Mouse (Mus musculus) embryonic facial prominence, embryonic 12.5 days (tissue): ENCODE results near the gene Slc25a25. TPM values are rescaled to one million over a fixed set of nuclear protein-coding genes. Genes with fewer than 3 reads are reported as not detected.
A peak's percentile ranks its signal among the peaks of the same experiment; 100 is the strongest.

ENCODE experiments used
- ATAC-seq: fragments of 200-750 bp; cut with Nextera tagmentation; 2 replicates; pipeline ENCODE4 v1.8.0; 2017; ENCODE audit not compliant: insufficient number of reproducible peaks, insufficient read depth, low FRiP score, low TSS enrichment
- H3K27ac ChIP-seq: fragments of 300-500 bp; sonication (generic); 2 replicates; pipeline ENCODE4 v1.5.1; 2016; ENCODE audit warnings: mild to moderate bottlenecking
- H3K27me3 ChIP-seq: fragments of 300-500 bp; sonication (generic); 2 replicates; pipeline ENCODE4 v1.6.1; 2016; ENCODE audit warnings: mild to moderate bottlenecking, moderate library complexity
- H3K36me3 ChIP-seq: fragments of 300-500 bp; sonication (generic); 2 replicates; pipeline ENCODE4 v1.6.1; 2016; ENCODE audit warnings: mild to moderate bottlenecking
- H3K4me1 ChIP-seq: fragments of 300-500 bp; sonication (generic); 2 replicates; pipeline ENCODE4 v1.6.1; 2016
- H3K4me2 ChIP-seq: fragments of 300-500 bp; sonication (generic); replicated peaks from 2 replicates; pipeline ENCODE4 v1.6.1; 2016; ENCODE audit warnings: mild to moderate bottlenecking, moderate library complexity
- H3K4me3 ChIP-seq: fragments of 300-500 bp; sonication (generic); 2 replicates; pipeline ENCODE4 v1.5.1; 2016; ENCODE audit warnings: mild to moderate bottlenecking
- H3K9ac ChIP-seq: fragments of 300-500 bp; sonication (generic); 2 replicates; pipeline ENCODE4 v1.6.1; 2016; ENCODE audit warnings: mild to moderate bottlenecking, moderate library complexity
- H3K9me3 ChIP-seq: fragments of 300-500 bp; sonication (generic); 2 replicates; pipeline ENCODE4 v1.6.1; 2016; ENCODE audit warnings: mild to moderate bottlenecking, moderate library complexity
- WGBS: fragments of 180-500 bp; shearing (Covaris S2); methylation state at CpG from one replicate; pipeline ENCODE4 v1.1.7; 2016; 5-methylcytosine and 5-hydroxymethylcytosine counted together
- polyA plus RNA-seq: library from polyadenylated mRNA; unstranded; fragments of >200 nt; fragmentation: Nextera tagmentation; extraction: Ambion mirVana; gene quantifications from 2 replicates; pipeline ENCODE4 v1.2.1, GENCODE M21; 2016

Gene Slc25a25
- polyA plus RNA-seq, 1 experiment from 2014 or later: 30.2 TPM

GRCm38 (mm10) chr2:32440164-32440563 lies 11.1 kb downstream of the Slc25a25 start:
- H3K9me3 ChIP-seq: no peaks in the 10 kb centered on the region
- no peak overlapping the region for H3K4me3 ChIP-seq
- peak overlapping the region; percentile 42; the same call in 1 of the 2 replicates for H3K27ac ChIP-seq
- no peaks in the 10 kb centered on the region for H3K27me3 ChIP-seq
- H3K9ac ChIP-seq: no peak overlapping the region
- ATAC-seq: no peak
- no peak overlapping the region for H3K4me2 ChIP-seq
- no peaks in the 10 kb centered on the region for H3K36me3 ChIP-seq
- peaks cover 21% of the 10 kb centered on the region; the same call in 1 of the 2 replicates for H3K4me1 ChIP-seq
- WGBS: 68% methylated on average over 2 of the region's 2 CpGs

DNA sequence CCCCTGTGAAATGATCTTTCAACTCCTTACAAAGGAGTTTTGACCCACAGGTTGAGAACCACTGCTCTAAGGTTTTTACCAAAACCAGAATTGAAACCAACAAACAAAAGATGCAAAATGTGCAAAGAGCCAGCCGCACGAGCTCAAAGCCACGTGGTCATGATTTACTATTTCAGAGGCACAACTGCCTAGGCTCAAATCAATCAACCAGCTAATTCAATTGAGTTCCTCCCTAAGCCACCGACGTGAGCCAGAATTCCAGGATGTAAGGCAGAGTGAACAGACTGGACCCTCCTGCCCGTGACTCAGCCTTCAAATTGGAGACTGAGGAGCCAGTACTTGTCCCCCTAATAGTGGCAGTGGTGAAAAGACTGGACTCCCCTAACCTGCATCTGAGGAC lies 12.1 kb downstream of the Slc25a25 start:
- no peak overlapping the region for H3K4me3 ChIP-seq
- WGBS: 40% methylated on average over 6 of the region's 6 CpGs
- peaks cover 21% of the 10 kb centered on the region; the same call in 1 of the 2 replicates for H3K4me1 ChIP-seq
- H3K27me3 ChIP-seq: no peaks in the 10 kb centered on the region
- H3K4me2 ChIP-seq: no peak overlapping the region
- no peaks in the 10 kb centered on the region for H3K36me3 ChIP-seq
- no peak overlapping the region for H3K27ac ChIP-seq
- no peak for ATAC-seq
- H3K9me3 ChIP-seq: no peaks in the 10 kb centered on the region
- no peak overlapping the region for H3K9ac ChIP-seq

DNA sequence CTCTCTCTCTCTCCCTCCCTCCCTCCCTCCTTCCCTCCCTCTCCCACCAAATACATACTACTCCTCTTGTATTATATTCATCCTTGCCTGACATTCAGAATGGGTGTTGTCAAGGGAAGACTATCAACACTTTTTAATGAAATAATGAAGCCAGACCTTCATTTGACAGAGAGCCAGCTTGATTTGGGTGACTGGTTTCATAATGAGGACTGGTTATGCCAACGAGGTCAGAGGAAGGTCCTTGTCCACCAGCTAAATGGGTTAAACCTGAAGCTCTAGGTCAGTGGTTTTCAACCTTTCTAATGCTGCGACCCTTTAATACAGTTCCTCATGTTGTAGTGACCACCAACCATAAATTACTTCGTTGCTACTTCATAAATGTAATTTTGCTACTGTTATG lies 12.5 kb downstream of the Slc25a25 start:
- H3K4me2 ChIP-seq: no peak overlapping the region
- no peaks in the 10 kb centered on the region for H3K9me3 ChIP-seq
- no peaks in the 10 kb centered on the region for H3K27me3 ChIP-seq
- peaks cover 21% of the 10 kb centered on the region; the same call in 1 of the 2 replicates for H3K4me1 ChIP-seq
- ATAC-seq: no peak
- H3K9ac ChIP-seq: no peak overlapping the region
- no peaks in the 10 kb centered on the region for H3K36me3 ChIP-seq
- H3K4me3 ChIP-seq: no peak overlapping the region
- 87% methylated on average over 3 of the region's 3 CpGs for WGBS
- no peak overlapping the region for H3K27ac ChIP-seq

DNA sequence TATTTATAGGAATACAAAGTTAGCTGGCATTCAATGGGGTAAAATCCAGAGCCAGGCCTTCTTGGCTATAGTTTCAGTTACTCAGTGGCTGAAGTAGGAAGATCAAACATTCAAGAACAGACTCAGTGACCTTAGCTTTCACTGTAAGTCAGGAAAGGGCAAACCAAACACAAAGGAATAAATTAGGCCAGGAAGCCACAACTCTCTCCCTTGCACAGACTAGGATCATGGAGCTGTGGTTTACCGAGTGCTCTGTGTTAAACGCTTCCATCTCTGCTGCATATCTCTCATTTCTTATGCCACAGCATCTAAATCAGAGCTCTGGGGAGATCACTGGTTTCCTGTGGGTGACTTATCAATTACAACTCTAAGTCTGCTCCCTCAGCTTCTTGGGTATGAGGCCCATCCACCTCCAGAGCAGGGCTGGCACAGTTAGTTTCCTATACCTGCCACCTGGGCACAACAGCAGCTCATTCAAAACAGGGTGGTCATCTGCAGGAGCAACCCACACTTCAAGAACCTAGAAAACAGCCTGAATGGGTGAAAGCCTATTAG lies 13.6 kb downstream of the Slc25a25 start:
- Histone ChIP-seq H3K27me3 (no peaks in the 10 kb centered on the region), H3K4me3 (no peak overlapping the region), H3K9me3 (no peaks in the 10 kb centered on the region), H3K4me2 (no peak overlapping the region), H3K36me3 (no peaks in the 10 kb centered on the region), H3K27ac (peak overlapping the region; percentile 64; the same call in 1 of the 2 replicates), H3K4me1 (peaks cover 21% of the 10 kb centered on the region; the same call in 1 of the 2 replicates), H3K9ac (no peak overlapping the region)
- 61% methylated on average over 2 of the region's 2 CpGs for WGBS
- no peak for ATAC-seq

DNA sequence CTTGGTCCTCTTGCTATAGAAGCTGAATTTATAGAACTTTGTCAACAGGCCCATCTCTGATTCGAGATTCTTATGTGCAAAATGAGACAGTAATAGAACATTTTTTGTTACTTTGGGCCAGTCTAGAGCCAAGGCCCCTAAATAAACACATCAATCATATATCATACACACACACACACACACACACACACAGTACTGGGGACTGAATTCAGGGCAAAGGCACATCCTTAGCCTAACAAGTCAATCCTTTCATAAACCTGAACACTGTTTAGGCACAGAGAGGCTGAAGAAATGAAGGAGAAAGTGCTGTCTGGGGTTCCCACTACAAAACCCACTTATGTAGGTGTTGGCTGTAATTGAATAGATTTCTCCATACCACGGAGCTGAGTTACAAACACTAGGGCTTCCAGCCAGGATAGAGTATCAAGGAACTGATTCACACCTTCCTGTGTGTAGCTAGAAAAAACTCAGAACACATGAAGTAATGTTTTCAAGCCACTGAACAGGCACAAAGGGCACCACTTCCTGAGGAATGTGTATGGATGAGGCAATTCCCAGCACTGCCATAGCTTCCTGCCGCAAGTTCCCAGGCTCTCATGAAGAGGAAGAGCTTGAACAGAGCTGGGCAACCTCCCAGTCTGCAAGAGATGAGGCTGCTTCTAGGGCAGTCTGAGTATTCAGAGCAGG lies 14.4 kb downstream of the Slc25a25 start:
- H3K4me1 ChIP-seq: peaks cover 21% of the 10 kb centered on the region; the same call in 1 of the 2 replicates
- H3K9me3 ChIP-seq: no peaks in the 10 kb centered on the region
- H3K9ac ChIP-seq: no peak overlapping the region
- H3K4me2 ChIP-seq: no peak overlapping the region
- no peaks in the 10 kb centered on the region for H3K36me3 ChIP-seq
- no peaks in the 10 kb centered on the region for H3K27me3 ChIP-seq
- WGBS: 61% methylated on average over 3 of the region's 3 CpGs
- ATAC-seq: 0 out of 2 replicates have a peak, but pooled peaks have one; percentile 52
- peak overlapping the region; percentile 64 for H3K27ac ChIP-seq
- H3K4me3 ChIP-seq: no peak overlapping the region

DNA sequence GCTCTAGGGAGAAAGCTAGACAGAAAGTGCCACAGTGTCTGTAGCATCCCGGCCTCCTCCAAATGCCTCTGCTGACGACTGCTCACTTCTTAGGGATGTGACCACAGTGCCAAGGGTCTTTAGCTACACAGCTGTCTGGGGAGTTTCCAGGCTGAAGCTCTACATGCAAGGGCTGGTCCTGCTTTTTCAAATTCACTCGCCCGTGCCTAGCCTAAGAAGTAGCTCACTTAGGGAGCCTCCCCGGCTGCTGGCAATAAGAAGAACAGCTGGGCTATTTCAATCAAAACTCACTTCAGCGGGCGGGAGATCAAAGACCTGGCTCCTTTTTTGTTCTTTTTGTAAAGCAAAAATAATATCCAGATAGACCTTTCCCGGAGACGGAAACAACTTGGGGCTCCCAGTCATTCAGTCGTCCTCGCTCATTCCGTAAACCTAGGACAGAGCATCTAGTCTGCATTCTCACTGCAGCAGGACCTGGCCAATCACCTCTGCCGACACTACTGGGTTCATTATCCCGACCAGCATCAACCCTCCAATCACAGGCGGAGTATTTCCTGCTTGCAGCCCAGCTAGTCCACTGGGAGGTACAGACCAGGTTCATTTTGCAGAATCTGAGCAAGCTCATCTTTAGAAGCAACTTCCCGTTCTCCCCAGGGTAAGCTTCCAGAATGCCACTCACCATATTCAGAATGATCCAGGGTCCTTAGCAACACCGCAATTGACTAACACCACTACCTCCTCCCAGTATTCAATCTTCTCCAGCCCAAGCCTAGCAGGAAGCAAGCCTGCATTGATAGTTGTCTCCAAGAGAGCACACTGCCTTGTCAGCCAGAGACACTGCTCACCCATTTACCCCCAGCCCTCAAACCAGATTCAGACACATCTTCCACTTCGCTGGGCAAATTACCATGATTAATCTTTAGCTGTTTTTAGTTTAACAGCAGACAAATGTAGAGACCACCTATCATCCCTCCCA lies 20.3 kb downstream of the Slc25a25 start:
- Histone ChIP-seq H3K4me1 (peaks cover 36% of the 10 kb centered on the region), H3K4me2 (peak overlapping the region; percentile 81), H3K36me3 (no peaks in the 10 kb centered on the region), H3K9ac (peak overlapping the region; percentile 50), H3K4me3 (peak overlapping the region; percentile 41), H3K9me3 (no peaks in the 10 kb centered on the region), H3K27me3 (no peaks in the 10 kb centered on the region), H3K27ac (peak overlapping the region; percentile 74)
- peak; percentile 92 for ATAC-seq
- WGBS: 6% methylated on average over 18 of the region's 18 CpGs

DNA sequence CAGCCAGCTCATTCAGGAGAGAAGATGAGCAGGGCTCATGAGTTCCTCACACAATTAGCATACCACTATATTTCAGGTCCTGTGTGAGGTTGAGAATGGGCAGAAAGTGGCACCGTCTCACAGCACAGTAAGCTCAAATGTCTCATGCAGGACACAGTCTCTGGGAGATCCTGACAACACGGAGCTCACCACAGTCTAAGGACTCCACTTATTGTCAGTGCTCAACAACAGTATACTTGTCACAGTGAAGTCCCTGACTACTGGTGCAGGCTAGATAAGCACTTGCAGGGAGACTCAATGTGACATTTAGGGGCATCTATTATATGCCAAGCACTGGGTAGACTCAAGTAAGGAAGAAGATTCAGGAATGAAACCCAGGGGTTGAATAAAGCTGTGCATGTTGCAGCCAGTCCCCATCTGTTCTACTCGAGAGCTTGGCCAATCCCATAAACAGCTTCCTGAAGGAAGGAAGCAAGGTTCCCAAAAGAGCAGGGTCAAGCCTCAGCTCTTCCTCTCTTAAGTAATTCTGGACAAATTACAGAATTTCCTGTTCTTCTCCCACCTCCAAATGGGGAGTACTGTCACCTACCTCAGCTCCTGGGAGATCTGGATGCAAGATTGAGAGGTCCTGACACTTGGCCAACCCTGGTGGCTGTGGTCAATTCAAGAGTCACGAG lies 21.9 kb downstream of the Slc25a25 start:
- no peaks in the 10 kb centered on the region for H3K9me3 ChIP-seq
- H3K4me3 ChIP-seq: no peak overlapping the region
- H3K36me3 ChIP-seq: no peaks in the 10 kb centered on the region
- peak overlapping the region; percentile 65 for H3K27ac ChIP-seq
- H3K4me1 ChIP-seq: peaks cover 49% of the 10 kb centered on the region
- H3K4me2 ChIP-seq: peak overlapping the region; percentile 81
- ATAC-seq: no peak
- H3K9ac ChIP-seq: no peak overlapping the region
- H3K27me3 ChIP-seq: no peaks in the 10 kb centered on the region
- 81% methylated on average over 4 of the region's 4 CpGs for WGBS

- Histone ChIP-seq H3K4me1 (peaks cover 57% of the 10 kb centered on the region), H3K27ac (peak overlapping the region; percentile 65), H3K9ac (no peak overlapping the region), H3K9me3 (no peaks in the 10 kb centered on the region), H3K4me3 (no peak overlapping the region), H3K27me3 (no peaks in the 10 kb centered on the region), H3K36me3 (no peaks in the 10 kb centered on the region), H3K4me2 (peak overlapping the region; percentile 23)
- ATAC-seq: peak; percentile 19; the same call in 1 of the 2 replicates
- WGBS: 60% methylated on average over 8 of the region's 8 CpGs
Measured at GRCm38 (mm10) chr2:32428262-32428722, 23.0 kb downstream of the Slc25a25 start.

- peaks cover 63% of the 10 kb centered on the region for H3K4me1 ChIP-seq
- 67% methylated on average over 5 of the region's 5 CpGs for WGBS
Measured at GRCm38 (mm10) chr2:32427720-32428119, 23.5 kb downstream of the Slc25a25 start.

DNA sequence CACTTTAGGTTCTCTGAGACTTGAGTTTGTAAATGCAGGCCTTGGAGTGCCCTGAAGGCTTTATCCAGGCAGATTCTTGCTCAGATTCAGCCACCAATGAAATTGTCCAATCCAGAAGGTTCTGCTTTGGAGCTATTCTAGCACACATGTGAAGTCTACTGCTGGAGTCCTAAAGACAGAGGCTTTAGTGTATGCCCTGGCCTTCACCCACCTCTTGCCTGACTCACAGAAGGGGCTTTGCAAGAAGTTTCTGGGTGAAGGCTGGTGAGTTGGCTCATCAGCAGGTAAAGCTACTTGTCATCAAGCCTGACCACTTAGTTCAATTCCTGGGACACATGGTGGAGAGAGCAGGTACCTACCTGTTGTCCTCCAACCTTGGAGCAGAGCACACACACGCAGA lies 25.1 kb downstream of the Slc25a25 start:
- peaks cover 2% of the 10 kb centered on the region; the same call in 1 of the 2 replicates for H3K36me3 ChIP-seq
- 93% methylated on average over 1 of the region's 1 CpGs for WGBS
- no peak for ATAC-seq
- peaks cover 59% of the 10 kb centered on the region for H3K4me1 ChIP-seq
- no peaks in the 10 kb centered on the region for H3K27me3 ChIP-seq
- H3K9ac ChIP-seq: no peak overlapping the region
- no peaks in the 10 kb centered on the region for H3K9me3 ChIP-seq
- no peak overlapping the region for H3K4me2 ChIP-seq
- no peak overlapping the region for H3K4me3 ChIP-seq
- H3K27ac ChIP-seq: no peak overlapping the region

More at GRCm38 (mm10) chr2:32427720-32428119, 23.5 kb downstream of the Slc25a25 start:
- H3K9ac ChIP-seq: no peak overlapping the region
- no peak overlapping the region for H3K4me3 ChIP-seq
- H3K36me3 ChIP-seq: no peaks in the 10 kb centered on the region
- no peaks in the 10 kb centered on the region for H3K9me3 ChIP-seq
- H3K4me2 ChIP-seq: peak overlapping the region; percentile 23; the same call in 1 of the 2 replicates
- no peak for ATAC-seq
- H3K27me3 ChIP-seq: no peaks in the 10 kb centered on the region
- H3K27ac ChIP-seq: peak overlapping the region; percentile 7; the same call in 1 of the 2 replicates

GRCm38 (mm10) chr2:32425568-32425967 lies 25.7 kb downstream of the Slc25a25 start:
- H3K9ac ChIP-seq: no peak overlapping the region
- no peaks in the 10 kb centered on the region for H3K9me3 ChIP-seq
- H3K27ac ChIP-seq: peak overlapping the region; percentile 90; the same call in 1 of the 2 replicates
- no peaks in the 10 kb centered on the region for H3K27me3 ChIP-seq
- H3K4me3 ChIP-seq: no peak overlapping the region
- peaks cover 58% of the 10 kb centered on the region for H3K4me1 ChIP-seq
- H3K36me3 ChIP-seq: peaks cover 6% of the 10 kb centered on the region; the same call in 1 of the 2 replicates
- WGBS: 76% methylated on average over 5 of the region's 5 CpGs
- no peak for ATAC-seq
- no peak overlapping the region for H3K4me2 ChIP-seq
